Mouse (Mus musculus) frontal cortex, postnatal 25 days (tissue): ENCODE measurements around the gene Tas2r119.
A peak's percentile ranks its signal among the peaks of the same experiment; 100 is the strongest.
"Not testable (repeated sequence)": the region's sequence is repeated elsewhere in the genome, so short reads cannot be mapped to it uniquely, and the experiment has no call there.

ENCODE experiments used
- DNase-seq, 2 experiments: peaks; one replicate each; pipeline ENCODE4 v3.0.0; 2022; ENCODE audit warnings: low spot score in 2 of 2

The Tas2r119 gene

DNA sequence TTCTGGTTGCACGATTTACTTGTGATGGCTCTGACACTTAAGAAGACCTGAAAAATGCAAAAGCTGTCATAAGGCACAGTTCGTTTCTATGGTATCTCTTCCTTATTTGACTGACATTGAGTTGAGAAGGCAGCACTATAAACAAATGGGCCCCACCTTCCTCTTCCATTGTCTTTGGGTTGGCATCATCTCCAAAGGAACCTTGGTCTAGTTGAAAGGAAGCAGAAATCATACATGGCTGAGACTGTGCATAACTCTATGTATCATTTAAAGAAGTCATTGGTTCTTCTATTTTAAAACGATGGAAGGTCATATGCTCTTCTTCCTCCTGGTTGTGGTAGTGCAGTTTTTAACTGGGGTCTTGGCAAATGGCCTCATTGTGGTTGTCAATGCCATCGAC lies at the start of gene Tas2r119:
Tas2r119 (plus strand) TSS at position 301 of the 400 bp plus-strand sequence.
- no peak for DNase-seq

DNA sequence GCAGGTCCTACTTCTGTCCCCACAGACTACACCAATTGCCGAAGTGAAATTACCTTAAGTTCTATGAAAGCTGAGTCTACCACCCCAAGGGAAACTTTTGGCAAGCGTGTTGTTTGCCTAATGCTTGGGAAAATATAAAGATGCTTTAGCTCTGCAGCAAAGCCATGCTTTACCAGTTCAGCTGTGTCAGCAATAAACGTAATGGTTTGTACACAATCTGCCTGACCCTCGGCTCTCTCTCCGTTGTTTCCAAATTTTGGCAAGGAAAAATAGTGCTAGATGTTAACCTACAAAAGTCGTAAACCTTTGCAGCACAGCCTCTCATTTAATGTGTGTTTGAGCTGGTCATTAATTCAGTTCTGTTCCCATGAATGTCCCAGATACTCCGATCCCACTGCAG lies 44.8 kb upstream of the Tas2r119 start:
- no peak for DNase-seq

DNA sequence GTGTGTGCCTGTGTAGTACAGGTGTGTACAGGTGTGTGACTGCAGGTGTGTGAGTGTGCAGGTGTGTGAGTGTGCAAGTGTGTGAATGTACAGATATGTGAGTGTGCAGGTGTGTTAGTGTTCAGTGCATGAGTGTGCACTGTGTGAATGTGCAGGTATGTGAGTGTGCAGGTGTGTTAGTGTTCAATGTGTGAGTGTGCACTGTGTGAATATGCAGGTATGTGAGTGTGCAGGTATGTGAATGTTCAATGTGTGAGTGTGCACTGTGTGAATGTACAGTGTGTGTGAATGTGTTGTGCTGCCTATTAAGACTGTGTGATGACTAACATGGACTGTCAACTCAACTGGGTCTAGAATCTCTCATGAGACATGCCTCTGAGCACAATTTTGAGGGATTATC lies 35.4 kb upstream of the Tas2r119 start:
- no peak for DNase-seq

DNA sequence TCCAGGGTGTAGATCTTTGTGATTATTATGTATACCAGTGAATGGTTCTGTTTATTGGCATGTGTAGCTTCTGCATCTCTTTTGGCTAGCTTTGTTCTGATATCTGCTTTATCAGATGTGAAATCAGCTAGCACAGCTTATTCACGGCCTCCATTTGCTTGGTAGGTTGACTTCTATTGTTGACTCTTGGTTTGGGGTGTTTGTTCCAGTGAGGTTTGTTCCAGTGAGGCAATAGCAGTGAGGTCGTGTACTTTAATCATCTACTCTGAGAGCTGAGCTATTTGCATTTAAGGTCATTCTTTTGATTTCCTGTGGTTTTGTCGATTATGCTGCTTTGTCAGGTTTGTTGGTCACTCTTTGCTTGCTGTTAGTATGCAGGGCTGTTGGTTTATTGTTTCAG lies 32.8 kb upstream of the Tas2r119 start:
- DNase-seq, result no peak

GRCm38 (mm10) chr15:32153404-32153803 lies 23.7 kb upstream of the Tas2r119 start:
- no peak for DNase-seq

DNA sequence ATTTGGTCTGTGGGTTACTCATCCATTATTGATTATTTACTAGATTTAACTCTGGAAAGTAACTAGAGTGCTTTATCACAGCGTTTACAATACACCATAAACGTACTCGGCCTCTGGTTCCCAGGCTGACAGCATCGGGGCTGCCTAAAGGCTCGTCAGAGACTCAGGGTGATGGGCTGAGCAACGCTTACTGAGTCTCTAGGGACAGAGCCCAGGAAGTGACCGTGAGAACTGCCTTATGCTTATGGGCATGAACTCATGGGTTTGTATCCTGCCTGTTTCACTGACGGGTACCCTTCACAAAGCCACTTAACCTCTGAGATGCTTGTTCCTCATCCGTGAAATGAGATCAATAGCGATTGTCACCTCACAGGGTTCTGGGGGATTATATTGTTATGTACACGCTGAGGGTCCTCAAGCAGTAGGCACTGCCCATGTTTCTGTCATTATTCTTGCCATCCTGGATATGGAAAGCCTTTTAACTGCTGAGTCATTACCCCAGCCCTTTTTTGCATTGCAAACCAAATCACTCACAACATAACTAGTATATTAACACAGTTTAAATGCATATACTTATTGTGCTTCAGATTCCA lies 23.1 kb upstream of the Tas2r119 start:
- no peak for DNase-seq

DNA sequence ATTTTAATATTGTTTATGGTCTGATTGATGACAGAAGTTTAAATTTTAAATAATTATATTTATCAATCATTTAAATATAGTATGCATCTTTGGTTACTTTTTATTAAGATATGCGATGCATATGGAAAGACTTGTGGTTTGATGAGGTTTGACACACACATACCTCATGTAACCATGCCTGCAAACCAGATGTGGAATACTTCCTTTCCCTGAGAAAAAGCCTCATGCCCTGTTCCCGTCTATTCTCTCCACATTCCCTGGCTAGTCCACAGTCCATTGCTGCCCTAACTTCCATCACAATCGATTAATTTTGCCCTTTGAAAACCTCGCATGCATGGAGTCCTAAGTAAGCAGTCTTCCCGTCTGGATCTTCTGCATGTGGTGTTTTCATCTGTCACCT lies 21.0 kb upstream of the Tas2r119 start:
- no peak for DNase-seq

GRCm38 (mm10) chr15:32160281-32160680 lies 16.8 kb upstream of the Tas2r119 start:
- DNase-seq, result no peak

DNA sequence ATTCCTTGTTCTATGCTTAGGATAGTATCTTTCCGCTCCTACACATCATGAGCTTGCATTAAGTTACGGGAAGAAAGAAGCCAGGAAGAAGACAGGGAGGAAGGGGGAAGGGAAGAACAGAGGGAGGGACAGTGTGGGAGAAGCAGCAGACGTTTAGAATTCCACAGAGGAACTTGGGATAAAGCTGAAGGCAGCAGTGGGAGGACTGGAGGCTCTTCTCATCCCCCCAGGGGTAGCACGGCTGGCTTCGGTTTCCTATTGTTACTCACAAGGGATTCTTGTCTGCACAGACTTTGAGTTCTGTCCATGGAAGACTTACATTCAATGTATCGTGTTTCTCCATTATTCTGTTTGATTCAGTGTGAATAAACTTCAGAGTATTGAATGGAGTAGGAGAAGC lies 5.3 kb upstream of the Tas2r119 start:
- no peak for DNase-seq

- no peak for DNase-seq
These were observed 4.7 kb upstream of the Tas2r119 start for GRCm38 (mm10) chr15:32172175-32172987.

GRCm38 (mm10) chr15:32172988-32173329 lies 4.1 kb upstream of the Tas2r119 start:
- no peak for DNase-seq

GRCm38 (mm10) chr15:32180010-32180725 lies 3.1 kb downstream of the Tas2r119 start:
- DNase-seq, result no peak

DNA sequence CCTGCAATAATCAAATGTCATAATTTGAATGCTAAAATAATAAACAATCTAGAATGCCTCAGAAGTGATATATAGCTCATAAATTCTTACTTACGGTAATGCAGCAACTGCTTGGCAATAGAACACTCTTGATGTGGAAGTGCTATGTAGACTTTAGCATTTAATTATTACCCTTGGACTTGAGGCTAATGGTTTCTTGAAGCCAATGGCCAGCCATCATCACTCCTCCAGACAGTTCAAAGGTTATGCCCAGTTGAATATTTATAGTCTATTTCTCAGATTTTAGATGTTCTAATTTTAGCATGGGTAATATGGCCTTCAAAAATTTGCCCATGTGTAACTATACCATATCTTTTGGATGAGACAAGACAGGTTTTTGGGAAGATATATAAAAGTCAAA lies 4.9 kb downstream of the Tas2r119 start:
- no peak for DNase-seq

- DNase-seq, result no peak
These were observed 7.9 kb downstream of the Tas2r119 start for GRCm38 (mm10) chr15:32184964-32185363.

- no peak for DNase-seq
These were observed 12.8 kb downstream of the Tas2r119 start for GRCm38 (mm10) chr15:32189879-32190278.

- no peak for DNase-seq
These were observed 13.3 kb downstream of the Tas2r119 start for GRCm38 (mm10) chr15:32190436-32190835.

DNA sequence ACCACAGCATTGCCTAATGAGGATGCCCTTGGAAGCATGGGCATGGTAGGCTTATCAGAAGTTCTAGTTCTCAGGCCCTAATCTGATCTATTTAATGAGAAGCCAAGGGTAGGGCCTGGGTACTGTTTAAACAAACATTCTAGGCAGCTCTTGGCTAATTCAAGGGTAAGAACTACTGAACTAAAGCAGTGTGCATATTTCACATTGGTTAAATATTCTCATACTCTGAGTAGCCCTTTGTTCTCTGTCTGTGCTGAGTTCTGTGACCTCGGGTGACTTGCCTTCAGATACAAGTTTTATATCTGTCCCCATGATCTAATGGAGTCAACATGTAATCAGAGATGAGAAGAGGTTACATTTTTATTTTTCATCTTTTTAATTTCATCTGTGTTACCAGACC lies 15.9 kb downstream of the Tas2r119 start:
- no peak for DNase-seq

DNA sequence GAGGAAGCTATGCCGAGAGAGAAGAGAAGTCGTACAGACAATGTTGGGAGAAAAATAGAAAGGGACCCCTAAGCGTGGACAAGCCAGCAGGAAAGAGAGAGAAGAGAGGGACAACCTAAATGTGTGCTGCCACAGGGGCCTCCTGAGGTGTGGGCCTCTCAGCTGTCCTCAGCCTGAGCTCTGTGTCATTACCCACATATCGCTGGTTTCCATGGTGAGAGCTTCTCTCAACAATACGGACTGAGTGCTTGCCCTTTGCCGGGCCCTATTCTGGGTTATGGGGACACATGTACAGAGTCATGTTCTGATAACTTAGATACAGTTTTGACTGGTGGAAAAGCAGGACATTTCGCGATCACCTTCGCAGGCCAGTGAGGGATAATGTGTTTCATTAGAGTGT lies 21.0 kb downstream of the Tas2r119 start:
- DNase-seq, result no peak

- DNase-seq, result no peak
These were observed 21.5 kb downstream of the Tas2r119 start for GRCm38 (mm10) chr15:32198561-32198960.

- no peak for DNase-seq
These were observed 26.2 kb downstream of the Tas2r119 start for GRCm38 (mm10) chr15:32203242-32203641.

GRCm38 (mm10) chr15:32204908-32205307 lies 27.8 kb downstream of the Tas2r119 start:
- DNase-seq, result peak in 1 of 2 experiments; percentile 15

- not testable (repeated sequence) for DNase-seq
These were observed 37.6 kb downstream of the Tas2r119 start for GRCm38 (mm10) chr15:32214687-32215086.

- no peak for DNase-seq
These were observed 45.9 kb downstream of the Tas2r119 start for GRCm38 (mm10) chr15:32223028-32223427.
